Mouse (Mus musculus) stomach, embryonic 14.5 days (tissue): ENCODE measurements around the gene Dhrs7c. TPM values are rescaled to one million over a fixed set of nuclear protein-coding genes. Genes with fewer than 3 reads are reported as not detected.

Source experiments
- ATAC-seq: fragments of 200-750 bp; cut with Nextera tagmentation; 2 replicates; pipeline ENCODE4 v1.8.0; 2017; ENCODE audit warnings: low read depth, moderate TSS enrichment; ENCODE audit not compliant: insufficient number of reproducible peaks, insufficient read depth, low FRiP score
- H3K27ac ChIP-seq: fragments of 300-500 bp; sonication (generic); 2 replicates; pipeline ENCODE4 v1.5.1; 2014; ENCODE audit warnings: mild to moderate bottlenecking, low read length, moderate library complexity, mixed read lengths
- H3K27me3 ChIP-seq: fragments of 300-500 bp; sonication (generic); 2 replicates; pipeline ENCODE4 v1.6.1; 2014; ENCODE audit warnings: low read length, control low read depth, mixed read lengths; ENCODE audit not compliant: control insufficient read depth, insufficient read depth
- H3K36me3 ChIP-seq: fragments of 300-500 bp; sonication (generic); 2 replicates; pipeline ENCODE4 v1.6.1; 2014; ENCODE audit warnings: mild to moderate bottlenecking, control low read depth, low read length, moderate library complexity, mixed read lengths; ENCODE audit not compliant: control insufficient read depth, insufficient read depth
- H3K4me1 ChIP-seq: fragments of 300-500 bp; sonication (generic); 2 replicates; pipeline ENCODE4 v1.6.1; 2014; ENCODE audit warnings: low read length, control low read depth, mixed read lengths; ENCODE audit not compliant: control insufficient read depth, insufficient read depth
- H3K4me2 ChIP-seq: fragments of 300-500 bp; sonication (generic); replicated peaks from 2 replicates; pipeline ENCODE4 v1.6.1; 2014; ENCODE audit warnings: low read depth, low read length, control low read depth
- H3K4me3 ChIP-seq: fragments of 300-500 bp; sonication (generic); 2 replicates; pipeline ENCODE4 v1.5.1; 2014; ENCODE audit warnings: low read depth, low read length, control low read depth
- H3K9ac ChIP-seq: fragments of 300-500 bp; sonication (generic); replicated peaks from 2 replicates; pipeline ENCODE4 v1.6.1; 2014; ENCODE audit warnings: low read depth, mild to moderate bottlenecking, control low read depth, low read length, moderate library complexity, mixed read lengths
- H3K9me3 ChIP-seq: fragments of 300-500 bp; sonication (generic); 2 replicates; pipeline ENCODE4 v1.6.1; 2016; ENCODE audit warnings: low read depth, low read length, control low read depth; ENCODE audit not compliant: control insufficient read depth
- WGBS: fragments of 180-500 bp; shearing (Covaris S2); extraction: QIAGEN DNeasy Blood & Tissue Kit; methylation state at CpG from one replicate; pipeline ENCODE4 v1.1.7; 2014; 5-methylcytosine and 5-hydroxymethylcytosine counted together
- polyA plus RNA-seq: library from polyadenylated mRNA; unstranded; fragments of >200 nt; fragmentation: Nextera tagmentation; extraction: Ambion mirVana; gene quantifications from 2 replicates; pipeline ENCODE4 v1.2.1, GENCODE M21; 2014

Dhrs7c gene
- polyA plus RNA-seq, 1 experiment from 2014 or later: not detected

- no peak overlapping the region for H3K27ac ChIP-seq
- H3K9me3 ChIP-seq: no peaks in the 10 kb centered on the region
- H3K27me3 ChIP-seq: no peaks in the 10 kb centered on the region
- H3K36me3 ChIP-seq: no peaks in the 10 kb centered on the region
- H3K4me2 ChIP-seq: no peak overlapping the region
- H3K4me3 ChIP-seq: no peak overlapping the region
- no peak for ATAC-seq
- H3K4me1 ChIP-seq: no peaks in the 10 kb centered on the region
- no peak overlapping the region for H3K9ac ChIP-seq
These were observed 2.2 kb downstream of the Dhrs7c start for GRCm38 (mm10) chr11:67800130-67800723.

- Histone ChIP-seq H3K9me3 (no peaks in the 10 kb centered on the region), H3K4me1 (no peaks in the 10 kb centered on the region), H3K27me3 (no peaks in the 10 kb centered on the region), H3K36me3 (no peaks in the 10 kb centered on the region), H3K9ac (no peak overlapping the region), H3K4me2 (no peak overlapping the region), H3K27ac (no peak overlapping the region), H3K4me3 (no peak overlapping the region)
- WGBS: 60% methylated on average over 8 of the region's 8 CpGs
- no peak for ATAC-seq
These were observed 3.2 kb downstream of the Dhrs7c start for GRCm38 (mm10) chr11:67801169-67801568.

GRCm38 (mm10) chr11:67805538-67805937, 7.6 kb downstream of the Dhrs7c start:
- Histone ChIP-seq H3K9ac (no peak overlapping the region), H3K36me3 (no peaks in the 10 kb centered on the region), H3K27ac (no peak overlapping the region), H3K27me3 (no peaks in the 10 kb centered on the region), H3K4me2 (no peak overlapping the region), H3K9me3 (no peaks in the 10 kb centered on the region), H3K4me1 (no peaks in the 10 kb centered on the region), H3K4me3 (no peak overlapping the region)
- ATAC-seq: no peak
- WGBS: 87% methylated on average over 1 of the region's 1 CpGs

- WGBS: 81% methylated on average over 11 of the region's 11 CpGs
- no peak overlapping the region for H3K4me2 ChIP-seq
- no peak overlapping the region for H3K4me3 ChIP-seq
- H3K27ac ChIP-seq: no peak overlapping the region
- no peak overlapping the region for H3K9ac ChIP-seq
- no peaks in the 10 kb centered on the region for H3K9me3 ChIP-seq
- no peaks in the 10 kb centered on the region for H3K27me3 ChIP-seq
- no peaks in the 10 kb centered on the region for H3K4me1 ChIP-seq
- no peak for ATAC-seq
- no peaks in the 10 kb centered on the region for H3K36me3 ChIP-seq
These were observed 9.0 kb downstream of the Dhrs7c start for GRCm38 (mm10) chr11:67806832-67807597.

GRCm38 (mm10) chr11:67808051-67808450, 10.1 kb downstream of the Dhrs7c start:
- no peak for ATAC-seq
- H3K9ac ChIP-seq: no peak overlapping the region
- no peak overlapping the region for H3K4me3 ChIP-seq
- 83% methylated on average over 5 of the region's 5 CpGs for WGBS
- no peak overlapping the region for H3K27ac ChIP-seq
- no peaks in the 10 kb centered on the region for H3K9me3 ChIP-seq
- H3K4me1 ChIP-seq: no peaks in the 10 kb centered on the region
- H3K4me2 ChIP-seq: no peak overlapping the region
- H3K36me3 ChIP-seq: no peaks in the 10 kb centered on the region
- no peaks in the 10 kb centered on the region for H3K27me3 ChIP-seq

- no peak overlapping the region for H3K4me3 ChIP-seq
- no peak overlapping the region for H3K9ac ChIP-seq
- no peaks in the 10 kb centered on the region for H3K4me1 ChIP-seq
- H3K27ac ChIP-seq: no peak overlapping the region
- no peak overlapping the region for H3K4me2 ChIP-seq
- WGBS: 75% methylated on average over 6 of the region's 6 CpGs
- no peaks in the 10 kb centered on the region for H3K9me3 ChIP-seq
- H3K27me3 ChIP-seq: no peaks in the 10 kb centered on the region
- ATAC-seq: no peak
- H3K36me3 ChIP-seq: no peaks in the 10 kb centered on the region
These were observed 13.5 kb downstream of the Dhrs7c start for GRCm38 (mm10) chr11:67811535-67811934.

- Histone ChIP-seq H3K9ac (no peak overlapping the region), H3K36me3 (no peaks in the 10 kb centered on the region), H3K4me2 (peak overlapping the region; percentile 15; the same call in 1 of the 2 replicates), H3K4me1 (no peaks in the 10 kb centered on the region), H3K9me3 (no peaks in the 10 kb centered on the region), H3K27ac (no peak overlapping the region), H3K27me3 (no peaks in the 10 kb centered on the region), H3K4me3 (no peak overlapping the region)
- ATAC-seq: no peak
- 12% methylated on average over 5 of the region's 5 CpGs for WGBS
These were observed 21.6 kb downstream of the Dhrs7c start for GRCm38 (mm10) chr11:67819604-67820003.

GRCm38 (mm10) chr11:67820221-67820620, 22.2 kb downstream of the Dhrs7c start:
- no peak for ATAC-seq
- Histone ChIP-seq H3K4me2 (no peak overlapping the region), H3K27ac (no peak overlapping the region), H3K36me3 (no peaks in the 10 kb centered on the region), H3K27me3 (no peaks in the 10 kb centered on the region), H3K9ac (no peak overlapping the region), H3K4me3 (no peak overlapping the region), H3K4me1 (no peaks in the 10 kb centered on the region), H3K9me3 (no peaks in the 10 kb centered on the region)
- WGBS: 31% methylated on average over 4 of the region's 4 CpGs
